Mouse (Mus musculus): Measurements from ENCODE around the gene Fam129a.
"Not testable (repeated sequence)": the region's sequence is repeated elsewhere in the genome, so short reads cannot be mapped to it uniquely, and the experiment has no call there.

Fam129a gene

GRCm38 (mm10) chr1:151670006-151670591 is 99.1 kb downstream of the Fam129a start:
- DNase-seq = no peak

DNA sequence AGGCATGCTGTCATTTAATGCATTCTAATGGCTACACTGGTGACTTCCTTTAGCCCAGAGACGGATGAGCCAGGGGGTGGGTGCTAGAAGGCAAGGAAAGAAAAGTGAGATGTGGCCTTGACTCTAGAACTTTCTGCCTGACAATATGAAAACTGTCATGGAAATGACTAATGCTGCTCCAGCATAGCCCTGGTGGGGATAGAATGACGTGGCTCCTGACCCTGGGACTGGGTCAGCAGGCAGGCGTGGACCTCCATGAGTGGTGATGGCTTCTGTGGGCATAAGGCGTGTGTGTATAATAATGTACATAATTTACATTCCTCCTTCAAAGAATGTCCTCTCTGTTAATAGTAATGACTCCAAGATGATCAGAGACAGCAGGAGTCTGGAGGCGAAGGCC is 104.7 kb downstream of the Fam129a start:
- no peak for DNase-seq

GRCm38 (mm10) chr1:151677185-151677809 is 106.3 kb downstream of the Fam129a start:
- DNase-seq = no peak

GRCm38 (mm10) chr1:151677975-151678374 is 107.0 kb downstream of the Fam129a start:
- no peak for DNase-seq

DNA sequence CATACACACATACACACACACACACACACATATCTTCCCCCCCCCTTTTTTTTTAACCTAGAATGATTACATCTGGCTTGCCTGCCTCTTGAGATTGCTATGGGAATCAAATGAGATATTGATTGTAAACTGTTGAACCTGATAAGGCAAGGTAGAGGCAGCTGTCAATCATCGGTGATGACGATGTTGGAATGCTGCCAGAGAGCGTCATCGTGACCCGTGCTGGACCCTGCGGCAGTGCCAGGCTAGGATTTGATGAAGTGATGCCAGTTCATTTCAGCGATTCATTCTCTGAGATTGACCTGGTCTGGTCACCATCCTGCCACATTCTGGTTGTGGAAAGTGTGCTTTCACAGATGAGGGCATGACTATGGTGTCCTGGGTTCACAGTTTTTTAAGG is 108.2 kb downstream of the Fam129a start:
- DNase-seq = no peak

DNA sequence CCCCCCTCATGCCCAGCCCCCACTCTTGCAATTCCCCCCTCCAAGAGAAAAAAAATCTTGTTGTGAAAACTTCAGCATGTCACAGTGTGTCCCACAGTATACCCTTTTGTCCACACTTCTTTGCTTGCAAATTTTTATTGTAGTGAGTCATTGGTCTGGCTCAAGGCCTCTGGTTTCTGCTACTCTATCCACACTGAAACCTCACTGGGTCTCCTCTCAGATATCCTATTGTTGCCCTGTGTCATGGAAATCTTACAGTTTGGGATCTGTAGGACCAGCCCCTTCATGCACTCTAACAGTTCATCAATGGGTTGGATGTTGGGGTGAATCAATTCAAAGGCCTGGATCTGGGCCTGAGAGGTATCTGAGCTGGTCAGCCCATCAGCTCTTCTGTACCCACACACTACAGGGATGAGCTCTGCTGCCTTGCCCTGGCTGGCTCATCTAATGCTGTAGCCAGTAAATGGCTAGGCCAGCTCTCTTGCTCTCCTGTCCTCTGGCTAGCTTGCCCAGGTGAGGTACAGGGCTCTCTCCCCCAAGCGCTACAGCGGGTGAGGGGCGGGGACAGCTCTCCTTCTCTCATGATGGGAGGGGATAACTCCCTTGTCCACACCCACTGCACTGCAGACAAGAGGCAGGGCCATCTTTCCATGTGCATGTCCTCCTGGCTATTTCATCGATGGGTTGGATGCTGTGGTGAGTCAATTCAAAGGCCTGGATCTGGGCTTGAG is 109.1 kb downstream of the Fam129a start:
- no peak for DNase-seq

DNA sequence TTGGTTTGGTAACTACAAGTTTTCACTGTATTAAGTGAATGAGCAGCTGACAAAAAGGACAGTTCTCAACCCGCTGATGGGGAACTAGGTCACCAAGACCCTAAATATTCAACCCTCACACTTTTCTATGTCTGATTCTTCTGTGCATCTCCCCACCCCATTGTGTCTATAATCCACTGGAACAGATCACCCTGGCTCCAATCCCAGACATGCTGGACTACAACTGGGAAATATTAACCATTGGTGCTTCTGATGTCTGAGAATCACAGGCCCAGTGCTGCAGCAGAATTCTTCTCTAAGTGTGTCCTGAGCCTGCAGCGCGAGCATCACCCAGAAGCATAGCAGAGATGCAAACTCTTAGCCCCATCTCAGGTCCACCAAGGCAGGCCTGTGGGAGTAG is 110.0 kb downstream of the Fam129a start:
- no peak for DNase-seq

- DNase-seq = no peak
These were observed 111.9 kb downstream of the Fam129a start for GRCm38 (mm10) chr1:151682896-151683295.

GRCm38 (mm10) chr1:151684451-151684892 is 113.5 kb downstream of the Fam129a start:
- no peak for DNase-seq

DNA sequence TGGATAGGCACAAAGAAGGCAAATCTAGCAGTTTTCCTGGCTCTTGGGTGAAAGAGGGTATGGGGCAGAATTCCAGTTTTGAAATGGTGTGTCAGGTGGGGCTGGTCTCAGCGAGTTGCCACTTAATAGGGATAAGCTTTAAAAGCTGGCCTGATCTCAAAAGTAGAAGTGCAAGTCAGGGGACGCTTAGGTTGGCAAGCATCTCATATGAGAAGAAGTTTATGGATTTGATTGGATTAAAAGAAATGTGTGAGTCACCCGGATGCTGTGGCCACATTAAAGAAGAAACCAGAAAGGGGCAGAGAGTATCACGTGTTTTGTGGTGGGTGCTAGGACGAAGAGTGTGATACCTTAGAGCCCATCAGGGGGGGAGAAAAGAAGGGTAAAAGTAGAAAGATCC is 114.0 kb downstream of the Fam129a start:
- no peak for DNase-seq

DNA sequence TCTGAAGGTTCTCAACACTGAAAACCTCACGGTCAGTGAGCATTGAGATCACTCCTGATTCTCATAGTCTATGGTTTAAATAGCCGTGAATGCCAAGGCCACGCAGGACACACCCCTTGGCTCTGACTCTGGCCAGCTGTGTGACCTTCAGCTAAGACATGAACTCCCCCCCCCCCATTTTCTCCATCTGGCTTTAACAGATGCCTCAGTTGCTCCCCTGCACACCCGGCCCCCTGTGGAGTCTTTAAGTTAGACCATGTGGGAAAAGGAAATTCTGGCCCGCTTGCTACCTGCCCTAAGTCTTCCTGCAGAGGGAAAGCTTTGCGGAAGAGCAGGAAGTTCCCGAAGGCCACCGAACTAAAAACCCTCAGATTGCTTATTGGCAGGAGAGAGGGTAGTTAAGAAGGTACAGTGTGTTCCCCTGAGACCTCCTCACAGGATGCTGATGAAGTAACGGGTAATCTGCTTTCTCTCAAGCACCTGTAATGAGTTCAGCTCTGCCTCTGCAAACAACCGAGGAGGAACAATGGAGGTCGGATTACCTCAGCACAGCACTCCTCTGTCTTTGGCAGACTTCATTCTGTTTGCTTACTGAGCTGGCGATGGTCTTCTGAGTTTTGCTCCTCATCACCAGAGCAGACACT is 114.8 kb downstream of the Fam129a start:
- no peak for DNase-seq

DNA sequence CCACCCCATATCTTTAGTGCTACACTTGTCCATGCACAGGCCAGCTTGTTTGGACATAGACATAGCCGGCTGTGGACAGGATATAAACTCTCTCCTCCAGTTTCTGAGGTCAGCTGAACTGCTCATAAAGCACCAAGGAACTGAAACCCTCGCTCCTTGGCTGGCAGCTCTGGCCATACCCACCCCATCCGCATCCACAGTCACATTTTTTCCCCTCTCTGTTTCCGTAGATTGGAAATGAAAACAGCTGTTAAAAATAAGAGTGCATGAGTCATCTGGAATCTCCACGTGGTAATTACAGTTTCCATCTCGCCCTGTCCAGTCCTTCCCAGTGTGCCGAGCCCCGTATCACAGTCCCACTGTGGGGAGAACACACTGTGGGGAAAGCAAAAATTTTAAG is 115.7 kb downstream of the Fam129a start:
- no peak for DNase-seq

GRCm38 (mm10) chr1:151689032-151689431 is 118.0 kb downstream of the Fam129a start:
- no peak for DNase-seq

GRCm38 (mm10) chr1:151689561-151689960 is 118.6 kb downstream of the Fam129a start:
- no peak for DNase-seq

DNA sequence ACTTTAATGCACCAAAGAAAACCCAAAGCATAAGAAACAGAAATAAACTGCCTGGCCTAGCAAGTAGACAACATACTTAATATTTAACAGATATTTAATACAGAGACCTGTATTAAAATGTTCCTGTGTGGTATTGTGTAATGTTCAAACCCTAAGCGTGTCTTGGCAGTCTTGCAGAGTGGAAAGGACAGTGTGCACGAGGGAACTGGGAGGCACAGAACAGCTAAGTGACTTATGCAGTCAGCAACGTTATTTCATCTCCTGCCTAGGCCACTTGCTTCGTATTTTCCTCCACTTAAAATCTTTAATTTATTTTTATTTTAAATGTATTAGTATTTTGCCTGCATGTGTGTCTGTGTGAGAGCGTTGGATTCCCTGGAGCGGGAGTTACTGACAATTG is 119.1 kb downstream of the Fam129a start:
- DNase-seq = no peak

- DNase-seq = no peak
These were observed 119.7 kb downstream of the Fam129a start for GRCm38 (mm10) chr1:151690583-151691193.

DNA sequence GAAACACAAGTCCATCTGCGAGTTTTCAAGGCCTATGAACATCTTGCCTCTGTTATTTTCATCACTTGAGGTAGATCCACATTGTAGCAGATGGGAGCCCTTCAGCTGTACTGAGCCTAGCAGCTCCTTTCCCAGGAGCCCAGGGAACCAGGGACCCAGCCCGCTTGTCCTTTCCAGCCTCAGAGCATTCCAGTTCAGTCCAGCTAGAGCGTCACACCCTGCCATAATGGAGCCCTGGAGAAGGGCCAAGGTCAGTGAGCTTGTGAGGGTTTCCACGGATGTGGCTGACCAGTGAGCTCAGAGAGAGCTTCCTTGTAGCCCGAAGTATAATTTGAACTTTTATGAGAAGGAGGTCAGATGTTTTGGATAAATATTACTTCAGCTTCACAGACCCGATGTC is 121.9 kb downstream of the Fam129a start:
- DNase-seq = not testable (repeated sequence)

DNA sequence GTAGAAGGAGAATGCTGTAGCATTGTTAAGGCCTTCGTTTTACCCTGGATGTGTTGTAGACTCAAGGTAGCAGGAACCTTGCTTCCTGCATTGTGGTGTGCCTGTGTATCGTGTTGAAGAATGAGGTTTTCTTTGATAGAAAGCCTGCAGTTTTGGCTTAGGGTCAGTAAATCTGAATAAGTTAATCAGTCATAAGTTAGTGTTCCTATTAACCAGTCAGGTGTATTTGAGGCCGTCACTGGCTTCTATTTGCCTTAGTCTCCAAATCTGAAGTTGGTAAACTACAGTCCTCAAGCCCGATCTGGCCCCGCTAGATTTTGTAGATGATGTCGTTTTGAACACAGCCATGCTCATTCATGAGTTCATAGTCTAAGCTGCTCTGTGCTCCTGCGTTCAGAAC is 125.8 kb downstream of the Fam129a start:
- no peak for DNase-seq

DNA sequence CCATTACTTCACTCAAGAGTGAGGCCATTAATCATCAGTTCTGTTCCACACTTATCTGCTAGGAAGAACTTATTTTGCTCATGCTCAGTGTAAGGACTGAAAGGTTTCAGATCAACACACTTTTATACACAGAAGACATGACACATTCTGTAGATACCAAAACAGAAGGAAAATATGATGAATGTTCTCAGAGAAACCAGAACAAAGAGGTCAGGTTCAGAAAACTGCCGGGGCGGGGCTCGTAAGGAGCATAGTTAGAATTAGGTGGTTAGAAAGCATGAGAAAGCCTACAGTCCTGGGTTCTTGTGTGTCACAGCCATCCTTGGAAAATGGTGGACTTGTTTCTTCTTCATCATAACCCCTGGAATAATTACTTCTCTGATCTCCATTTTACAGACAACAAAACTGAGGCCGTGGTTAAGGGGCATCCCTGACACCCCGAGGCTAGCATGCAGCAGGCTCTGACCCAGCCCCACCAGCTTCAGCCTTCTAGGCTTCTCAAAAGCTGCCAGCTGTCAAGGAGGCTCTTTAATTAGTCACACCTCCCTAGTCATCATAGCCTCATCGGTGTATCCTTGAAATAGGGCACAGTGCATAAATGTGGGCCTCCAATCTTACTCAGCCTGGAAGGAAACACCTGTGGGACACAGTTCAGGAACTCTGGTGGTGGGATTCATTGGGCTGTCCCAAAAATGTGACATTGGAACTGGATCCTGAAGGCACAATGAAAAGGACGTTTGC is 127.1 kb downstream of the Fam129a start:
- no peak for DNase-seq

DNA sequence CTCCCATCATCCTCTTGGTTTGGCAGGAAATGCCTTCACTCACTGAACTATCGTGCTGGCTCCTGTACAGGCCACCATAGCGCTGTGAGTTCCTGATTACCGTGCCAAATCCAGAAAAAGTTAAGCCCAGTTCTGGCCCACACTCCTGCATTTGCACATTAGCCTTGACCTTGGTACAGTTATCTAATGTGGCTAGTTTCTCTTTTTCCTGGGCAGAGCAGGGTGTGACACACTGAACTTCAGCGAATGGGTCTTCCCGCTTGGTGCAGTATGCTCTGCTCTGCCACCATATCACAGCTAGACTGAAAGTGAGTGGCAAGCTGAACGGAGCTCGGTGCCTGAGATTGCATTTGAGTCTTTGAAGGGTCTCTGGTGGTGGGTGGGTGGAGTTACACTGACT is 128.4 kb downstream of the Fam129a start:
- no peak for DNase-seq

DNA sequence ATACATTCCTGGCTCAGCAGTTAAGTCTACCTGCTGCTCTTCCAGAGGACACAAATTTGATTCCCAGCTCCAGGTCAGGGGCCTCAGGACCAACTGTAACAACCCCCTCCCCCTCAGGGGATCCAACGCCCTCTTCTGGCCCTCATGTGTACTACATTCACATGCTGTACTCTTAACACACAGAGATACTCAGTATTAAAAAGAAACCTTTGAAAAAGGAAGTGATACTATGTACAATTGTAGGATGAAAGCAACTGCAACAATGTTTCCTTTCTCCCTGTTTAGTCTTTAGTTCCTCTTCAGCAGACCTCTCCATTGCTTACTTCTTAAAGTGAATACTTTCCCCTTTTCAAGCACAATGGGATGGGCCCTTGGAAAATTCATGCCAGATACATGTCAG is 131.8 kb downstream of the Fam129a start:
- DNase-seq = no peak

GRCm38 (mm10) chr1:151705723-151706396 is 134.9 kb downstream of the Fam129a start:
- peak; percentile 74 for DNase-seq
